Mouse (Mus musculus): ENCODE results near the gene Smim27.

DNA sequence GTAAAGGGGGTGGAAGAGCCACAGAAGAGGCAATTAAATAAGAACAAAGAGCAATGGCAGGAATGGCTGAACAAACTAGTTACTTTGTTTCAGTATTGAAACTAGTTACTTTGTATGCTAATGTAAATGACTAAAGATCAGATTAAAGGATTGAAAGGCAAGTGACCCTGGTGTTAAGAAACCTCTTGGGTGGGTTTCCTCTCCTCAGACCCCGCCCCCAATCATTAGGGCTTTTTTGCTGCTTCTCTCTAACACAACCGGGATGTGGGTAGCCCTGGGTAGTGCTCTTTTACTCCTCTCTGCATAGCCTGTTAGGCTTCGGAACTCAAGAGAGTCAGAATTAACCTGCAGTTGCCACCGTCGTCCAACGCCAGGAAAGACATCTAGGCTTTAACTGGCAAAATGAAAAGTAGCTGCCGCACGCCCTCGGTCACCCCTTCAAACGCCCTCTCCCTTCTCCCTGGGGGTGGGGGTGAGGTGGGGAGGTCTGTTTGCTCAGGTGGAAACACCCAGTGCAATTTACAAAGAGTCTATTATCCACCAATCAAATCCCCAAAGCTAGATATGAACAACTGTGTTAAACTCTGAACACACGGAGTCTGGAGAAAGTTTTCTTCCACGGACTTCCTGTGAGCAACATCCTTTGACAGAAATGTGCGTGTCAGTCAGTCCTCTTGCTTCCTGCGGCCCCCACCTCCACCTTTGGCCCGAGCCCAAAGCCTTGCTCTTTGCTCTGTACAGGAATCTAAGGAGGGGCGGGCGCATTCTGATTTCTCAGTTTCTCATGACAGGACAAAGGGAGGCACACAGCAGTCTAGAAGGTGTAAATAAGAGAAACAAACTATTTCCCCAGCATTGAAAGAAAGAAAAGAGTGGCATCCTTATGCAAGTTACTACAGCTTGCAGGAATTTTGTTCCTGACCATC lies 30.6 kb upstream of the Smim27 start:
- TF ChIP-seq POLR2A (IDR thresholded peaks at IDR 0.05; ENCODE audit: borderline replicate concordance, extremely low read depth, low read depth, low read length) (no peak), CTCF (IDR thresholded peaks at IDR 0.05; ENCODE audit: insufficient read depth, low read length) (no peak)

Measured in lung, adult 2 months (tissue).